Mouse (Mus musculus): ENCODE measurements around the gene Iffo2.

GRCm38 (mm10) chr4:139594062-139594461, 63.7 kb downstream of the Iffo2 start:
- TF ChIP-seq CTCF (IDR thresholded peaks at IDR 0.05; ENCODE audit: insufficient read depth, low read depth, low read length) (no peak), POLR2A (IDR thresholded peaks at IDR 0.05; ENCODE audit: insufficient read depth, low read depth, low read length) (no peak)

Measured in olfactory bulb, adult 2 months (tissue).